Mouse (Mus musculus): ENCODE results near the gene Chtop.

The Chtop gene

GRCm38 (mm10) chr3:90490696-90491256 lies 18.5 kb downstream of the Chtop start, which contains the start of gene Snapin:
Gene Snapin, minus strand, starts transcription at chr3:90491033.
- TF ChIP-seq GATA4 (IDR thresholded peaks at IDR 0.05; ENCODE audit: insufficient replicate concordance, low read length) = no peak; the same call in 1 of the 2 replicates

- TF ChIP-seq GATA4 (IDR thresholded peaks at IDR 0.05; ENCODE audit: insufficient replicate concordance, low read length) = no peak
Measured at GRCm38 (mm10) chr3:90488576-90488975, 20.7 kb downstream of the Chtop start.

GRCm38 (mm10) chr3:90486998-90487397 lies 22.3 kb downstream of the Chtop start:
- no peak for TF ChIP-seq GATA4 (IDR thresholded peaks at IDR 0.05; ENCODE audit: insufficient replicate concordance, low read length)

GRCm38 (mm10) chr3:90475831-90476611 lies 33.3 kb downstream of the Chtop start, which contains the start of gene Ilf2:
Gene Ilf2, plus strand, starts transcription at chr3:90476126.
- TF ChIP-seq GATA4 (IDR thresholded peaks at IDR 0.05; ENCODE audit: insufficient replicate concordance, low read length) = peak; percentile 7; the same call in 1 of the 2 replicates

GRCm38 (mm10) chr3:90475151-90475830 lies 34.0 kb downstream of the Chtop start:
- no peak for TF ChIP-seq GATA4 (IDR thresholded peaks at IDR 0.05; ENCODE audit: insufficient replicate concordance, low read length)

GRCm38 (mm10) chr3:90472213-90472612 lies 37.1 kb downstream of the Chtop start:
- no peak for TF ChIP-seq GATA4 (IDR thresholded peaks at IDR 0.05; ENCODE audit: insufficient replicate concordance, low read length)

- no peak for TF ChIP-seq GATA4 (IDR thresholded peaks at IDR 0.05; ENCODE audit: insufficient replicate concordance, low read length)
Measured at GRCm38 (mm10) chr3:90467618-90468300, 41.5 kb downstream of the Chtop start.

GRCm38 (mm10) chr3:90466311-90466766 lies 43.0 kb downstream of the Chtop start:
- TF ChIP-seq GATA4 (IDR thresholded peaks at IDR 0.05; ENCODE audit: insufficient replicate concordance, low read length) = no peak

- no peak for TF ChIP-seq GATA4 (IDR thresholded peaks at IDR 0.05; ENCODE audit: insufficient replicate concordance, low read length)
Measured at GRCm38 (mm10) chr3:90465686-90466310, 43.5 kb downstream of the Chtop start, which contains the start of gene Npr1. Gene Npr1, minus strand, starts transcription at chr3:90465866.

- no peak for TF ChIP-seq GATA4 (IDR thresholded peaks at IDR 0.05; ENCODE audit: insufficient replicate concordance, low read length)
Measured at GRCm38 (mm10) chr3:90465081-90465685, 44.1 kb downstream of the Chtop start.

GRCm38 (mm10) chr3:90464552-90465080 lies 44.7 kb downstream of the Chtop start:
- TF ChIP-seq GATA4 (IDR thresholded peaks at IDR 0.05; ENCODE audit: insufficient replicate concordance, low read length) = no peak

GRCm38 (mm10) chr3:90462579-90462978 lies 46.7 kb downstream of the Chtop start:
- TF ChIP-seq GATA4 (IDR thresholded peaks at IDR 0.05; ENCODE audit: insufficient replicate concordance, low read length) = no peak

- TF ChIP-seq GATA4 (IDR thresholded peaks at IDR 0.05; ENCODE audit: insufficient replicate concordance, low read length) = no peak
Measured at GRCm38 (mm10) chr3:90461935-90462334, 47.4 kb downstream of the Chtop start.

- TF ChIP-seq GATA4 (IDR thresholded peaks at IDR 0.05; ENCODE audit: insufficient replicate concordance, low read length) = no peak; the same call in 1 of the 2 replicates
Measured at GRCm38 (mm10) chr3:90460315-90460714, 49.0 kb downstream of the Chtop start.
